Mouse (Mus musculus): ENCODE measurements around the gene Slc6a6.

Gene Slc6a6

GRCm38 (mm10) chr6:91720588-91721214, 36.8 kb downstream of the Slc6a6 start:
- DNase-seq (ENCODE audit: low read depth, low spot score): no peak

GRCm38 (mm10) chr6:91721215-91721701, 37.4 kb downstream of the Slc6a6 start:
- no peak for DNase-seq (ENCODE audit: low read depth, low spot score)

GRCm38 (mm10) chr6:91727361-91727760, 43.5 kb downstream of the Slc6a6 start:
- DNase-seq (ENCODE audit: low read depth, low spot score): no peak

- no peak for DNase-seq (ENCODE audit: low read depth, low spot score)
Observed at GRCm38 (mm10) chr6:91728939-91729619, 45.2 kb downstream of the Slc6a6 start.

- no peak for DNase-seq (ENCODE audit: low read depth, low spot score)
Observed at GRCm38 (mm10) chr6:91729677-91730127, 45.8 kb downstream of the Slc6a6 start.

GRCm38 (mm10) chr6:91732138-91732537, 48.3 kb downstream of the Slc6a6 start:
- no peak for DNase-seq (ENCODE audit: low read depth, low spot score)

GRCm38 (mm10) chr6:91736471-91736870, 52.6 kb downstream of the Slc6a6 start:
- no peak for DNase-seq (ENCODE audit: low read depth, low spot score)

- DNase-seq (ENCODE audit: low read depth, low spot score): no peak
Observed at GRCm38 (mm10) chr6:91737451-91737850, 53.6 kb downstream of the Slc6a6 start.

GRCm38 (mm10) chr6:91738058-91738457, 54.2 kb downstream of the Slc6a6 start:
- no peak for DNase-seq (ENCODE audit: low read depth, low spot score)

GRCm38 (mm10) chr6:91741046-91741445, 57.2 kb downstream of the Slc6a6 start:
- DNase-seq (ENCODE audit: low read depth, low spot score): peak; percentile 9

GRCm38 (mm10) chr6:91742466-91742865, 58.6 kb downstream of the Slc6a6 start:
- DNase-seq (ENCODE audit: low read depth, low spot score): no peak

- no peak for DNase-seq (ENCODE audit: low read depth, low spot score)
Observed at GRCm38 (mm10) chr6:91742995-91743394, 59.1 kb downstream of the Slc6a6 start.

- no peak for DNase-seq (ENCODE audit: low read depth, low spot score)
Observed at GRCm38 (mm10) chr6:91743886-91744285, 60.0 kb downstream of the Slc6a6 start.

- no peak for DNase-seq (ENCODE audit: low read depth, low spot score)
Observed at GRCm38 (mm10) chr6:91745246-91745645, 61.4 kb downstream of the Slc6a6 start.

- no peak for DNase-seq (ENCODE audit: low read depth, low spot score)
Observed at GRCm38 (mm10) chr6:91745947-91746582, 62.2 kb downstream of the Slc6a6 start.

- no peak for DNase-seq (ENCODE audit: low read depth, low spot score)
Observed at GRCm38 (mm10) chr6:91746776-91747175, 62.9 kb downstream of the Slc6a6 start.

GRCm38 (mm10) chr6:91750976-91751375, 67.1 kb downstream of the Slc6a6 start:
- no peak for DNase-seq (ENCODE audit: low read depth, low spot score)

- DNase-seq (ENCODE audit: low read depth, low spot score): no peak
Observed at GRCm38 (mm10) chr6:91752884-91753283, 69.0 kb downstream of the Slc6a6 start.

- no peak for DNase-seq (ENCODE audit: low read depth, low spot score)
Observed at GRCm38 (mm10) chr6:91754098-91754497, 70.2 kb downstream of the Slc6a6 start.

- DNase-seq (ENCODE audit: low read depth, low spot score): no peak
Observed at GRCm38 (mm10) chr6:91754845-91755244, 71.0 kb downstream of the Slc6a6 start.

- no peak for DNase-seq (ENCODE audit: low read depth, low spot score)
Observed at GRCm38 (mm10) chr6:91762051-91762742, 78.3 kb downstream of the Slc6a6 start.

GRCm38 (mm10) chr6:91767550-91767949, 83.7 kb downstream of the Slc6a6 start:
- DNase-seq (ENCODE audit: low read depth, low spot score): no peak

Measured in c-Kit-negative CD71-positive TER-119-positive erythroid progenitor cells, embryonic 14.5 days (primary cell).